Mouse (Mus musculus): Measurements from ENCODE around the gene Cpm. TPM values are rescaled to one million over a fixed set of nuclear protein-coding genes. Genes with fewer than 3 reads are reported as not detected.

Gene Cpm
- total RNA-seq (2023), result 31.9 TPM

GRCm38 (mm10) chr10:117629169-117629971, at the start of gene Cpm:
TSS of gene Cpm (plus strand) at chr10:117629500.

DNA sequence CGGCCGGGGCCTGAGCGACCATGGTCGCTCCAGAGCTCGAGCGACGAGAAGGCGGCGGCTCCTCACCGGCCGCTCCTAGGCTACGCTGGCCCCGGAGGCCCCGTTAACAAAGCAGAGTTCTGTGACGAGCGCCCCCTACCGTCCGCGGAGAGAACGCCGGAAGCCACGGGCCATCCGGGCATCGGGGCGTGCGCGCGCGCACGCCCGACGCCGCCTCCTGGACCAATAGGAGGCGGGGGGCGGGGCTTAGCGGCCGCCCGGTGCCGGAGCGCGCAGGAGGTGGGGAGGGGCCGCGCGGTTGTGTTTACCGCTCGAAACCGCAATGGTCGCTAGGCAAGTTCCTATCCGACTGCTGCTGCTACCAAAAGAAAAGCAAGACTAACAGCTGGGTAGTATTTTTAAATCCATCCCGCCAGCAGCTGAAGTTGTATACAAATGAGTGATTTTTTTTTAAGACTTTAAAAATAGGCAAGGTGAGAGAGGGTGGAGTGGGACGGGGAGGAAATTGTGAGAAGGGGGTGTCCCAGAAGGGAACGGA, 81.4 kb downstream of the Cpm start, which contains the start of gene Mdm2:
Mdm2 (minus strand) TSS at position 155 of the 538 bp plus-strand sequence.

Other genes starting within 250 kb of the Cpm start
- 108 TPM for gene Cpsf6, start 249.5 kb upstream of the Cpm start, total RNA-seq (2023)
- gene Mdm2, start 81.3 kb downstream of the Cpm start, total RNA-seq (2023), result 155 TPM
- 7.9 TPM for gene Slc35e3, start 116.9 kb downstream of the Cpm start, total RNA-seq (2023)
- 35.7 TPM for gene Nup107, start 163.2 kb downstream of the Cpm start, total RNA-seq (2023)
- 535 TPM for gene Rap1b, start 216.5 kb downstream of the Cpm start, total RNA-seq (2023)